Mouse (Mus musculus) liver, embryonic 11.5 days (tissue): ENCODE measurements around the gene March8. TPM values are rescaled to one million over a fixed set of nuclear protein-coding genes. Genes with fewer than 3 reads are reported as not detected.
A peak's percentile ranks its signal among the peaks of the same experiment; 100 is the strongest.

Experiments
- ATAC-seq: fragments of 200-750 bp; cut with Nextera tagmentation; replicated peaks from 2 replicates; pipeline ENCODE4 v1.8.0; 2017; ENCODE audit warnings: moderate number of reproducible peaks, mild to moderate bottlenecking, moderate TSS enrichment, moderate library complexity; ENCODE audit not compliant: low FRiP score
- DNase-seq: peaks from one replicate; pipeline ENCODE4 v3.0.0-alpha.2; 2017; ENCODE audit warnings: low spot score
- H3K27ac ChIP-seq: fragments of 300-500 bp; sonication (generic); 2 replicates; pipeline ENCODE4 v1.5.1; 2014; ENCODE audit warnings: mild to moderate bottlenecking, low read depth, low read length, control low read depth
- H3K27me3 ChIP-seq: fragments of 300-500 bp; sonication (generic); replicated peaks from 2 replicates; pipeline ENCODE4 v1.6.1; 2014; ENCODE audit warnings: low read length, mixed read lengths; ENCODE audit not compliant: control insufficient read depth, insufficient read depth
- H3K36me3 ChIP-seq: fragments of 300-500 bp; sonication (generic); 2 replicates; pipeline ENCODE4 v1.6.1; 2014; ENCODE audit warnings: mild to moderate bottlenecking, low read length, moderate library complexity, mixed read lengths; ENCODE audit not compliant: control insufficient read depth, insufficient read depth
- H3K4me1 ChIP-seq: fragments of 300-500 bp; sonication (generic); replicated peaks from 2 replicates; pipeline ENCODE4 v1.6.1; 2014; ENCODE audit warnings: low read length, mixed read lengths; ENCODE audit not compliant: control insufficient read depth, insufficient read depth
- H3K4me2 ChIP-seq: fragments of 300-500 bp; sonication (generic); 2 replicates; pipeline ENCODE4 v1.6.1; 2014; ENCODE audit warnings: mild to moderate bottlenecking, control low read depth, moderate library complexity
- H3K4me3 ChIP-seq: fragments of 300-500 bp; sonication (generic); 2 replicates; pipeline ENCODE4 v1.5.1; 2014; ENCODE audit warnings: low read depth, low read length, control low read depth
- H3K9ac ChIP-seq: fragments of 300-500 bp; sonication (generic); 2 replicates; pipeline ENCODE4 v1.6.1; 2014; ENCODE audit warnings: low read depth, low read length, control low read depth
- H3K9me3 ChIP-seq: fragments of 300-500 bp; sonication (generic); 2 replicates; pipeline ENCODE4 v1.6.1; 2016; ENCODE audit warnings: low read length, inconsistent platforms, mixed read lengths; ENCODE audit not compliant: control insufficient read depth
- WGBS: fragments of 180-500 bp; shearing (Covaris S2); extraction: QIAGEN DNeasy Blood & Tissue Kit; methylation state at CpG from one replicate; pipeline ENCODE4 v1.1.7; 2014; 5-methylcytosine and 5-hydroxymethylcytosine counted together
- polyA plus RNA-seq: library from polyadenylated mRNA; unstranded; fragments of >200 nt; fragmentation: Nextera tagmentation; extraction: Ambion mirVana; gene quantifications from 2 replicates; pipeline ENCODE4 v1.2.1, GENCODE M21; 2014

March8 gene
- 41.3 and 43.4 TPM in 2 replicates for polyA plus RNA-seq

DNA sequence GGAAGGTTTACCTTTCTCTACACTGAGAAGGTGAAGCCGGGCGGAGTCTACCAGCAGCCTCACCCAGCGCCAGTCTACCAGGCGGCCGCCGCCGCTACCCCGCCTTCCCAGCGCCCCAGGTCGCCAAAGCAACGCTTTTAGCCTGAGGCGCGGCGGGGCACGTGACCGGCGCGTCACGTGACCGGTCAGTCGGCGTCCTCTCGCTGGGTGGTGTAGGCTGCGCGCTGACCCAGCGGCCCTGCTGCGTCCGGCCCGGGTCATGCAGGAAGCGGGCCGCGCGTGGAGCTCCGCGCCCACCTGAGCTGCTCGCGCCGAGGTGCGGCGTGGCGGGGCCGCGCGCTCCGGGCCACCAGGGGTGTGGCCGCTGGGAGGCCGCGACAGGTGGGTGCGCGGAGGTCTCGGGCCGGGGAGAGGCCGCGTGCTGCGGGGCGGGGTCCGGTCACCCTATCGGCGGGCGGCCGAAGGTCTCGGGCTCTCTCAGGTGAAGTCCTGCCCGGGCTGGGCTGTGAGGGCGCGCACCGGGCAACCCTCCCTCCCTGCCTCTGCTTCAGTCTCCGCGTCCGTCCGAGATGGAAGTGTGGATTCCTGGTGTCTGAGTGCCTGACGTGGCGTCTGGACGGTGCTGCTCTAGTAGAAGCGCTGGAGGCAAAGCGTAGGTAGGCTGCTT is at the start of gene March8:
March8 (plus strand) TSS at position 190 of the 667 bp plus-strand sequence.
- Histone ChIP-seq H3K9ac (peak within 1 kb of the TSS; percentile 83), H3K4me1 (peaks cover 10% of the 10 kb centered on the region; the same call in 1 of the 2 replicates), H3K27ac (peak within 1 kb of the TSS; percentile 68), H3K36me3 (no peaks in the 10 kb centered on the region), H3K4me2 (peak within 1 kb of the TSS; percentile 65), H3K27me3 (no peaks in the 10 kb centered on the region), H3K9me3 (no peaks in the 10 kb centered on the region), H3K4me3 (peak within 1 kb of the TSS; percentile 93)
- peak; percentile 93 for ATAC-seq
- DNase-seq: peak; percentile 90
- WGBS: under 1% methylated on average over 75 of the region's 75 CpGs

- no peak overlapping the region for H3K9ac ChIP-seq
- H3K4me2 ChIP-seq: no peak overlapping the region
- WGBS: 84% methylated on average over 2 of the region's 2 CpGs
- H3K4me1 ChIP-seq: no peaks in the 10 kb centered on the region
- ATAC-seq (no peak), DNase-seq (no peak)
- no peaks in the 10 kb centered on the region for H3K36me3 ChIP-seq
- no peak overlapping the region for H3K4me3 ChIP-seq
- H3K27ac ChIP-seq: no peak overlapping the region
- no peaks in the 10 kb centered on the region for H3K27me3 ChIP-seq
- H3K9me3 ChIP-seq: no peaks in the 10 kb centered on the region
These were observed 26.4 kb upstream of the March8 start for GRCm38 (mm10) chr6:116311411-116311810.

GRCm38 (mm10) chr6:116319259-116319658 is 18.6 kb upstream of the March8 start:
- no peak for ATAC-seq
- Histone ChIP-seq H3K4me3 (no peak overlapping the region), H3K9ac (no peak overlapping the region), H3K9me3 (no peaks in the 10 kb centered on the region), H3K4me2 (no peak overlapping the region), H3K27ac (no peak overlapping the region), H3K4me1 (no peaks in the 10 kb centered on the region), H3K27me3 (no peaks in the 10 kb centered on the region), H3K36me3 (no peaks in the 10 kb centered on the region)
- 66% methylated on average over 3 of the region's 3 CpGs for WGBS
- DNase-seq: no peak

DNA sequence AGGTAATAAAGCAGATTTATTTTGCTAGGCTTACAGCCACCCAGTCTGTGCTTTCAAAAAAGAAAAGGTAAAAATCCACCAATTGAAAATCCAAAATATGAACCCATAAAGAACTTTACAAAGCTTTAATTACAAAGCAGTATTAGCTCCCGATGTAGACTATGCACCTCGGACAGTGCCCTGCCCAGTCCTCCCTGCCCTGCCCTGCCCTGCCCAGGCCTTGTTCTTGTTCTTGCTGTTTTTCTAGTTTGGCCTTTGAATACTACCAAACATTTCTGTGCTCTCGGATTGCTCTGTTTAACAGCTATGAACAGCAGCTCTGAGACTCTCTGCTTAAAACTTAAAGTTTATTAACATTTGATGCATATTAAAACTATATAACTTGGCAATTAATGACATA is 11.2 kb upstream of the March8 start:
- ATAC-seq: no peak
- DNase-seq: no peak
- no peak overlapping the region for H3K4me2 ChIP-seq
- H3K9ac ChIP-seq: no peak overlapping the region
- WGBS: 83% methylated on average over 3 of the region's 3 CpGs
- H3K27me3 ChIP-seq: no peaks in the 10 kb centered on the region
- no peak overlapping the region for H3K27ac ChIP-seq
- H3K4me1 ChIP-seq: no peaks in the 10 kb centered on the region
- no peak overlapping the region for H3K4me3 ChIP-seq
- no peaks in the 10 kb centered on the region for H3K9me3 ChIP-seq
- no peaks in the 10 kb centered on the region for H3K36me3 ChIP-seq

GRCm38 (mm10) chr6:116331396-116331795 is 6.4 kb upstream of the March8 start:
- Histone ChIP-seq H3K4me2 (no peak overlapping the region), H3K36me3 (no peaks in the 10 kb centered on the region), H3K4me3 (no peak overlapping the region), H3K4me1 (no peaks in the 10 kb centered on the region), H3K27ac (no peak overlapping the region), H3K9me3 (no peaks in the 10 kb centered on the region), H3K27me3 (no peaks in the 10 kb centered on the region), H3K9ac (no peak overlapping the region)
- DNase-seq (no peak), ATAC-seq (no peak)
- 91% methylated on average over 2 of the region's 2 CpGs for WGBS

- Histone ChIP-seq H3K9me3 (no peaks in the 10 kb centered on the region), H3K4me3 (peak overlapping the region; percentile 93), H3K4me2 (peak overlapping the region; percentile 65), H3K36me3 (no peaks in the 10 kb centered on the region), H3K4me1 (peaks cover 10% of the 10 kb centered on the region; the same call in 1 of the 2 replicates), H3K27me3 (no peaks in the 10 kb centered on the region), H3K27ac (no peak overlapping the region), H3K9ac (peak overlapping the region; percentile 83)
- DNase-seq: no peak
- ATAC-seq: no peak
- WGBS: 2% methylated on average over 7 of the region's 7 CpGs
These were observed 374 bp upstream of the March8 start for GRCm38 (mm10) chr6:116337466-116337834.

DNA sequence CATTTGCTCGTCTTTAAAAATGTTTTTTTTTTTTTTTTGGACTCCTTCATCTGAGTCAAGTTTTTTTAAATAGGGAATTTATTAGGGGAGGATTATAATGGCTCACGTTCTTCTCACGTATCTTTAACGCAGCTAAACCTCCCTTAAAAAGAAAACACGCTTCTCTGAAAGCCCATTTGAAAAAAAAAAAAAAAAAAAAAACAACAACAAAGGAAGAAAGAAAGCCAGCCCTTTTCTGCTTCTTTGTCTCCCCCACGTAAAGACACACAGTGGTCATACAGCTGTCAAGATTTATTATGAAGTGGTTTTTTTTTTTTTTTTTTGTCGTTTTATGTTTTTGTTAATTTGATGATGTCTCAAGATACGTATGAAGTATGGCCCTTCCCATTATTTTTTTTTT is 696 bp downstream of the March8 start:
- Histone ChIP-seq H3K9me3 (no peaks in the 10 kb centered on the region), H3K4me3 (peak overlapping the region; percentile 93), H3K36me3 (no peaks in the 10 kb centered on the region), H3K4me1 (peaks cover 10% of the 10 kb centered on the region; the same call in 1 of the 2 replicates), H3K9ac (peak overlapping the region; percentile 83), H3K4me2 (peak overlapping the region; percentile 65), H3K27ac (peak overlapping the region; percentile 68), H3K27me3 (no peaks in the 10 kb centered on the region)
- ATAC-seq (no peak), DNase-seq (no peak)
- WGBS: 8% methylated on average over 8 of the region's 8 CpGs

- ATAC-seq (no peak), DNase-seq (no peak)
- peaks cover 10% of the 10 kb centered on the region; the same call in 1 of the 2 replicates for H3K4me1 ChIP-seq
- H3K4me2 ChIP-seq: peak overlapping the region; percentile 65
- no peak overlapping the region for H3K27ac ChIP-seq
- H3K9ac ChIP-seq: no peak overlapping the region
- no peaks in the 10 kb centered on the region for H3K36me3 ChIP-seq
- H3K9me3 ChIP-seq: no peaks in the 10 kb centered on the region
- peak overlapping the region; percentile 93 for H3K4me3 ChIP-seq
- no peaks in the 10 kb centered on the region for H3K27me3 ChIP-seq
- 71% methylated on average over 5 of the region's 5 CpGs for WGBS
These were observed 1.3 kb downstream of the March8 start for GRCm38 (mm10) chr6:116339088-116339487.

DNA sequence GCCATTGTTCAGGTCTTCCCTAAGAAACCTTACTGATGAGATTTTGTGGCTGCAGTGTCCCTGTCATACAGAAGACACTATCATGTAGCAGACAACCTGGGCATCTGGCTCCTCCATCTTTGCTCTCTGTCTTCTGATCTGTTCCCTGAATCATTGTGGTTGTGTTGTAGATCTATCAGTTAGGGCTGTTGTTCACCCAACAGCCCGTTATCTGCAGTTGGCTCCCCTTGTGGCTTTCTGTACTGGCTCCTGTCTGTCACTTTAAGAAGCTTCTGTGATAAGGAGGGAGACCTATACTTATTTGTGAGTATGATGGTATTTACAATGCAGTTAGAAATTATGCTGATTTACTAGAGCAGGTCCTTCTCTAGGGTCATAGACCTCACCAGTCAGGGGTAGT is 2.7 kb downstream of the March8 start:
- H3K27ac ChIP-seq: no peak overlapping the region
- peaks cover 10% of the 10 kb centered on the region; the same call in 1 of the 2 replicates for H3K4me1 ChIP-seq
- H3K9me3 ChIP-seq: no peaks in the 10 kb centered on the region
- H3K4me2 ChIP-seq: peak overlapping the region; percentile 1
- no peak overlapping the region for H3K9ac ChIP-seq
- no peak overlapping the region for H3K4me3 ChIP-seq
- ATAC-seq (no peak), DNase-seq (no peak)
- no peaks in the 10 kb centered on the region for H3K27me3 ChIP-seq
- H3K36me3 ChIP-seq: no peaks in the 10 kb centered on the region
- 40% methylated on average over 1 of the region's 1 CpGs for WGBS
